Mouse (Mus musculus): ENCODE measurements around the gene Pet117. TPM values are rescaled to one million over a fixed set of nuclear protein-coding genes. Genes with fewer than 3 reads are reported as not detected.

Gene Pet117
- total and polyA plus RNA-seq, 3 experiments, result 14.5 TPM; not detected in 2

- Histone ChIP-seq H3K4me2 (ENCODE audit: insufficient read depth, low read depth, poor library complexity, severe bottlenecking) (no peak overlapping the region), H3K79me2 (replicated peaks; ENCODE audit: control insufficient read depth, extremely low read depth, insufficient read depth, poor library complexity, severe bottlenecking) (no peaks in the 10 kb centered on the region), H3K4me3 (replicated peaks in 1 of 3; ENCODE audit: low read depth in 2 of 3, low read length in 2 of 3, poor library complexity in 1 of 3) (no peak overlapping the region), H3K4me1 (ENCODE audit: control insufficient read depth in 1 of 2, insufficient read depth in 2 of 2) (peaks cover 0 to 8% of the 10 kb centered on the region in 2 experiments; a peak in 1 of 4 replicates), H3K36me3 (replicated peaks in 1 of 2; ENCODE audit: control insufficient read depth in 1 of 2, insufficient read depth in 1 of 2, low read length in 1 of 2) (peaks cover 11 to 42% of the 10 kb centered on the region in 2 experiments), H3K27ac (ENCODE audit: insufficient read depth, low read depth) (no peak overlapping the region), H3K27me3 (replicated peaks) (no peaks in the 10 kb centered on the region), H3K9me3 (replicated peaks; ENCODE audit: low read length) (no peaks in the 10 kb centered on the region), H3K9ac (ENCODE audit: insufficient read depth, low read depth) (no peak overlapping the region)
- dilution Hi-C loops (cut with MboI; ENCODE audit: extremely low pct_ligation_motif_present, extremely low pct_unique_long_range_greater_than_20kb, low sequenced_read_pairs) (no loop called here), in situ Hi-C loops (cut with MboI; ENCODE audit: low pct_ligation_motif_present, low pct_unique_long_range_greater_than_20kb, low sequenced_read_pairs) (no loop called here)
- DNase-seq (ENCODE audit: extremely low read depth), result no peak
- TF ChIP-seq ELF1 (IDR thresholded peaks at IDR 0.05; ENCODE audit: low read depth, low read length) (no peak), E2F4 (IDR thresholded peaks at IDR 0.05; ENCODE audit: insufficient replicate concordance, low read depth, low read length) (no peak), PAX5 (IDR thresholded peaks at IDR 0.05; ENCODE audit: low read length) (no peak), RCOR1 (conservative IDR thresholded peaks at IDR 0.05; ENCODE audit: low read depth, low read length) (no peak), MEF2A (IDR thresholded peaks at IDR 0.05; ENCODE audit: borderline replicate concordance, low read depth, low read length) (no peak), BHLHE40 (IDR thresholded peaks at IDR 0.05; ENCODE audit: low read depth, low read length) (no peak), ZC3H11A (IDR thresholded peaks at IDR 0.05; ENCODE audit: low read depth, low read length) (no peak), UBTF (IDR thresholded peaks at IDR 0.05; ENCODE audit: low read depth, low read length) (no peak), KAT2A (IDR thresholded peaks at IDR 0.05; ENCODE audit: insufficient replicate concordance, low read length) (no peak), CTCF (conservative IDR thresholded peaks at IDR 0.05 in 1 of 2, IDR thresholded peaks at IDR 0.05 in 1 of 2; ENCODE audit: low read depth in 2 of 2, low read length in 2 of 2) (no peak), MYC (IDR thresholded peaks at IDR 0.05; ENCODE audit: low read depth, low read length) (no peak), CHD2 (IDR thresholded peaks at IDR 0.05; ENCODE audit: low read length) (no peak), EP300 (IDR thresholded peaks at IDR 0.05; ENCODE audit: low read length) (no peak), ZNF384 (IDR thresholded peaks at IDR 0.05; ENCODE audit: low read depth, low read length) (no peak), MAX (IDR thresholded peaks at IDR 0.05; ENCODE audit: low read length) (no peak), USF2 (conservative IDR thresholded peaks at IDR 0.05; ENCODE audit: low read depth, low read length) (no peak)
Measured at GRCm38 (mm10) chr2:144343158-144343557, 25.6 kb upstream of the Pet117 start.

- Histone ChIP-seq H3K4me3 (replicated peaks in 1 of 3; ENCODE audit: low read depth in 2 of 3, low read length in 2 of 3, poor library complexity in 1 of 3) (no peak overlapping the region), H3K79me2 (replicated peaks; ENCODE audit: control insufficient read depth, extremely low read depth, insufficient read depth, poor library complexity, severe bottlenecking) (no peaks in the 10 kb centered on the region), H3K4me1 (ENCODE audit: control insufficient read depth in 1 of 2, insufficient read depth in 2 of 2) (peaks cover 2 to 6% of the 10 kb centered on the region in 2 experiments; a peak in 2 of 4 replicates), H3K36me3 (replicated peaks in 1 of 2; ENCODE audit: control insufficient read depth in 1 of 2, insufficient read depth in 1 of 2, low read length in 1 of 2) (peaks cover 2 to 14% of the 10 kb centered on the region in 2 experiments), H3K27ac (ENCODE audit: insufficient read depth, low read depth) (no peak overlapping the region), H3K4me2 (ENCODE audit: insufficient read depth, low read depth, poor library complexity, severe bottlenecking) (no peak overlapping the region), H3K9me3 (replicated peaks; ENCODE audit: low read length) (no peaks in the 10 kb centered on the region), H3K27me3 (replicated peaks) (no peaks in the 10 kb centered on the region), H3K9ac (ENCODE audit: insufficient read depth, low read depth) (no peak overlapping the region)
- in situ Hi-C loops (cut with MboI; ENCODE audit: low pct_ligation_motif_present, low pct_unique_long_range_greater_than_20kb, low sequenced_read_pairs), result no loop called here
- DNase-seq (ENCODE audit: extremely low read depth), result no peak
- dilution Hi-C loops (cut with MboI; ENCODE audit: extremely low pct_ligation_motif_present, extremely low pct_unique_long_range_greater_than_20kb, low sequenced_read_pairs), result no loop called here
- TF ChIP-seq EP300 (IDR thresholded peaks at IDR 0.05; ENCODE audit: low read length) (no peak), USF1 (IDR thresholded peaks at IDR 0.05; ENCODE audit: low read depth, low read length) (no peak), ELF1 (IDR thresholded peaks at IDR 0.05; ENCODE audit: low read depth, low read length) (no peak), MAFK (IDR thresholded peaks at IDR 0.05; ENCODE audit: insufficient replicate concordance, low read length) (no peak), CHD2 (IDR thresholded peaks at IDR 0.05; ENCODE audit: low read length) (no peak), NELFE (IDR thresholded peaks at IDR 0.05; ENCODE audit: low read depth, low read length) (no peak), CTCF (conservative IDR thresholded peaks at IDR 0.05 in 1 of 2, IDR thresholded peaks at IDR 0.05 in 1 of 2; ENCODE audit: low read depth in 2 of 2, low read length in 2 of 2) (peak in 1 of 2 experiments; percentile 47; a peak in 2 of 4 replicates), ETS1 (conservative IDR thresholded peaks at IDR 0.05; ENCODE audit: low read depth, low read length) (no peak), JUN (IDR thresholded peaks at IDR 0.05; ENCODE audit: insufficient read depth, low read depth, low read length) (no peak), HCFC1 (IDR thresholded peaks at IDR 0.05; ENCODE audit: low read depth, low read length) (no peak), SMC3 (IDR thresholded peaks at IDR 0.05; ENCODE audit: low read depth, low read length) (peak; percentile 19; the same call in 1 of the 2 replicates), GABPA (IDR thresholded peaks at IDR 0.05; ENCODE audit: insufficient replicate concordance, low read depth, low read length) (no peak), ZNF384 (IDR thresholded peaks at IDR 0.05; ENCODE audit: low read depth, low read length) (no peak), MXI1 (IDR thresholded peaks at IDR 0.05; ENCODE audit: low read depth, low read length) (no peak), RAD21 (IDR thresholded peaks at IDR 0.05; ENCODE audit: low read depth, low read length) (peak; percentile 49)
Measured at GRCm38 (mm10) chr2:144348525-144348924, 20.3 kb upstream of the Pet117 start.
